Mouse (Mus musculus): Measurements from ENCODE around the gene Ifi44.

Gene Ifi44

GRCm38 (mm10) chr3:151749737-151750136 lies at the start of gene Ifi44:
Gene Ifi44, minus strand, starts transcription at chr3:151749960.
- no peak for DNase-seq (ENCODE audit: low spot score in 2 of 2)

- no peak for DNase-seq (ENCODE audit: low spot score in 2 of 2)
These were observed 38.9 kb upstream of the Ifi44 start for GRCm38 (mm10) chr3:151788622-151789021.

DNA sequence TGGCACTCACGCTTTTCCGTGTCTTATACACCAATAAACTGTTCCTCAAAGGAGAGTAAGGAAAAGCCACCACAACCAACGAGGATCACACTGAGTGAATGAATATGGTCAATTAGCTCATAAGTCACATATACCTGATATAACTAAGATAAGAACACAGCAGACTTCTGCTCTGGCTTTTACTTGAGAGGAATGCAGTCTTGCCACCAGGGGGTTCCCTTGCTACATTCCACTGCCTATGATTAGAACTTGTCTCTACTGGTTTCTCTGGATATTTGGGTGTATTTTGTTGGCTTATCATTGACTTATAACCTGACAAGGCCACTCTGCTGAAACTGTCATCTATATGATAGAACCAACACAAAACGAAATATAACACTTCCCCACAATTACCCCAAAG lies 25.3 kb upstream of the Ifi44 start:
- DNase-seq (ENCODE audit: low spot score in 2 of 2), result peak in 1 of 2 experiments; percentile 15

- DNase-seq (ENCODE audit: low spot score in 2 of 2), result peak in 1 of 2 experiments; percentile 32
These were observed 21.3 kb upstream of the Ifi44 start for GRCm38 (mm10) chr3:151771074-151771473.

- DNase-seq (ENCODE audit: low spot score in 2 of 2), result no peak
These were observed 1.2 kb downstream of the Ifi44 start for GRCm38 (mm10) chr3:151748514-151748913.

DNA sequence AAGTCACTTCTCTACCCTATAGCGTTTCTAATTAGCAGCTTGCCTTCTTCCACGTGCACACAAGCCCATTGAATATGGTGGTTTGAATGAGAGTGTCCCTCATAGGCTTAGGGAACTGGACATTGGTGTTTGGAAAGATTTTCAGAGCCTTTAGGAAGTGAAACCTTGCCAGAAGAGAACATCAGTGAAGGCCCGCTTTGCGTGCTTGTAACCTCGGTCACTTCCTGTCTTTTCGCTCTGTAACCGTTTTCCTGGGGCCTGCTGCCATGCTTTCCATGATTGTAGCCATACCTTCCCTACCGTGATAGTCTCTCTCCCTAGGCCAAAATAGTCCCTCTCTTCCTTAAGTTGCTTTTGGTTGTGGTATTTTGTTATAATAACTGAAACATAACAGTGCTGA lies 3.7 kb downstream of the Ifi44 start:
- no peak for DNase-seq (ENCODE audit: low spot score in 2 of 2)

- no peak for DNase-seq (ENCODE audit: low spot score in 2 of 2)
These were observed 7.5 kb downstream of the Ifi44 start for GRCm38 (mm10) chr3:151742223-151742622.

- DNase-seq (ENCODE audit: low spot score in 2 of 2), result no peak
These were observed 33.5 kb downstream of the Ifi44 start for GRCm38 (mm10) chr3:151716246-151716645.

GRCm38 (mm10) chr3:151707335-151707734 lies 42.4 kb downstream of the Ifi44 start:
- no peak for DNase-seq (ENCODE audit: low spot score in 2 of 2)

Measured in urinary bladder, adult 18-20 months (tissue).